Mouse (Mus musculus) ES-Bruce4 (cell line): Measurements from ENCODE around the gene Tpo.

Experiments
- CTCF ChIP-seq: IDR thresholded peaks from one replicate; pipeline ENCODE4 v1.8.1; 2011; ENCODE audit warnings: low read depth, low read length
- POLR2A ChIP-seq: IDR thresholded peaks from one replicate; pipeline ENCODE4 v1.8.1; 2011; ENCODE audit warnings: low read length; ENCODE audit not compliant: insufficient read depth

DNA sequence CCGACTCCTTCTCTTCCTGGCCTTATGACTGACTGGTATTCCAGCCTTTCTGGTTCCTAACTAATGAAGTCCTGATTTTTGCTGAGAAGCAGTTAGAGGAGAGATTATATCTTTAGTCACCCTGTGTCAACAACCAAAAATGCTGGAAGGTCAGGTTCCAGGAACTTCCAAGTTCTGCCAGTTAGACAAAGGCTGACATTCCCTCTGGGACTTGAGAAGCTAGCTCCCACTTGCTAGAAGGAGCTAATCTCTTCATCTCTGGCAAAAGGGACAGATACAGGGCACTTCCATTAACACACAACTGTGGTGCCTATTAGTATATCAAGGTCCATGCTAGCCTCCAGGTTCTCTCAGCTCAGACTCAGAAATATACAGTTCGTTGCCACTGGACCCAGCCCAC, 64.6 kb downstream of the Tpo start:
- TF ChIP-seq CTCF (no peak), POLR2A (no peak)
